Mouse (Mus musculus) limb, embryonic 15.5 days (tissue): ENCODE measurements around the gene Olfr875. TPM values are rescaled to one million over a fixed set of nuclear protein-coding genes. Genes with fewer than 3 reads are reported as not detected.
"Not testable (repeated sequence)": the region's sequence is repeated elsewhere in the genome, so short reads cannot be mapped to it uniquely, and the experiment has no call there.

Experiments used
- ATAC-seq: fragments of 200-750 bp; cut with Nextera tagmentation; 2 replicates; pipeline ENCODE4 v1.8.0; 2017; ENCODE audit warnings: low read depth, moderate TSS enrichment; ENCODE audit not compliant: insufficient number of reproducible peaks, low FRiP score, low TSS enrichment
- H3K27ac ChIP-seq: fragments of 300-500 bp; sonication (generic); 2 replicates; pipeline ENCODE4 v1.5.1; 2015; ENCODE audit warnings: moderate library complexity, mild to moderate bottlenecking, inconsistent platforms
- H3K27me3 ChIP-seq: fragments of 300-500 bp; sonication (generic); 2 replicates; pipeline ENCODE4 v1.6.1; 2015; ENCODE audit warnings: inconsistent platforms
- H3K36me3 ChIP-seq: fragments of 300-500 bp; sonication (generic); 2 replicates; pipeline ENCODE4 v1.6.1; 2015; ENCODE audit warnings: inconsistent platforms
- H3K4me1 ChIP-seq: fragments of 300-500 bp; sonication (generic); 2 replicates; pipeline ENCODE4 v1.6.1; 2015; ENCODE audit warnings: inconsistent platforms
- H3K4me2 ChIP-seq: fragments of 300-500 bp; sonication (generic); 2 replicates; pipeline ENCODE4 v1.6.1; 2015; ENCODE audit warnings: mild to moderate bottlenecking, inconsistent platforms
- H3K4me3 ChIP-seq: fragments of 300-500 bp; sonication (generic); 2 replicates; pipeline ENCODE4 v1.5.1; 2015; ENCODE audit warnings: mild to moderate bottlenecking, inconsistent platforms
- H3K9ac ChIP-seq: fragments of 300-500 bp; sonication (generic); 2 replicates; pipeline ENCODE4 v1.6.1; 2015; ENCODE audit warnings: inconsistent platforms
- H3K9me3 ChIP-seq: fragments of 300-500 bp; sonication (generic); 2 replicates; pipeline ENCODE4 v1.6.1; 2016; ENCODE audit warnings: inconsistent platforms
- WGBS: fragments of 180-500 bp; shearing (Covaris S2); methylation state at CpG from one replicate; pipeline ENCODE4 v1.1.7; 2015; 5-methylcytosine and 5-hydroxymethylcytosine counted together
- polyA plus RNA-seq: library from polyadenylated mRNA; unstranded; fragments of >200 nt; fragmentation: Nextera tagmentation; extraction: Ambion mirVana; gene quantifications from 2 replicates; pipeline ENCODE4 v1.2.1, GENCODE M21; 2015

Olfr875 gene
- not detected in 2 replicates for polyA plus RNA-seq

- Histone ChIP-seq H3K36me3 (no peaks in the 10 kb centered on the region), H3K27me3 (no peaks in the 10 kb centered on the region), H3K4me3 (no peak within 1 kb of the TSS), H3K4me1 (0 out of 2 replicates have a peak, but pooled peaks cover 3% of the 10 kb centered on the region), H3K4me2 (no peak within 1 kb of the TSS), H3K9ac (no peak within 1 kb of the TSS), H3K27ac (no peak within 1 kb of the TSS), H3K9me3 (no peaks in the 10 kb centered on the region)
- ATAC-seq, result no peak
- 46% methylated on average over 2 of the region's 2 CpGs for WGBS
Measured at GRCm38 (mm10) chr9:37771759-37772158, at the start of gene Olfr875. Olfr875 (plus strand) TSS chr9:37771857.

- H3K9ac ChIP-seq, result no peak overlapping the region
- 81% methylated on average over 1 of the region's 1 CpGs for WGBS
- no peaks in the 10 kb centered on the region for H3K9me3 ChIP-seq
- no peak for ATAC-seq
- no peaks in the 10 kb centered on the region for H3K36me3 ChIP-seq
- H3K27me3 ChIP-seq, result no peaks in the 10 kb centered on the region
- no peak overlapping the region for H3K4me3 ChIP-seq
- no peak overlapping the region for H3K27ac ChIP-seq
- no peaks in the 10 kb centered on the region for H3K4me1 ChIP-seq
- H3K4me2 ChIP-seq, result no peak overlapping the region
Measured at GRCm38 (mm10) chr9:37734310-37734709, 37.3 kb upstream of the Olfr875 start.

GRCm38 (mm10) chr9:37744806-37745205 lies 26.9 kb upstream of the Olfr875 start, which contains the start of gene Olfr874:
Olfr874 (plus strand) TSS chr9:37745106.
- no peaks in the 10 kb centered on the region for H3K9me3 ChIP-seq
- H3K4me3 ChIP-seq, result no peak within 1 kb of the TSS
- H3K4me1 ChIP-seq, result no peaks in the 10 kb centered on the region
- H3K9ac ChIP-seq, result no peak within 1 kb of the TSS
- no peaks in the 10 kb centered on the region for H3K36me3 ChIP-seq
- ATAC-seq, result no peak
- no peaks in the 10 kb centered on the region for H3K27me3 ChIP-seq
- no peak within 1 kb of the TSS for H3K27ac ChIP-seq
- no peak within 1 kb of the TSS for H3K4me2 ChIP-seq

- no peak overlapping the region for H3K9ac ChIP-seq
- no peaks in the 10 kb centered on the region for H3K9me3 ChIP-seq
- 0 out of 2 replicates have a peak, but pooled peaks cover 7% of the 10 kb centered on the region for H3K4me1 ChIP-seq
- no peaks in the 10 kb centered on the region for H3K27me3 ChIP-seq
- H3K36me3 ChIP-seq, result no peaks in the 10 kb centered on the region
- H3K4me3 ChIP-seq, result no peak overlapping the region
- no peak overlapping the region for H3K4me2 ChIP-seq
- no peak overlapping the region for H3K27ac ChIP-seq
- WGBS, result 33% methylated on average over 7 of the region's 7 CpGs
- ATAC-seq, result no peak
Measured at GRCm38 (mm10) chr9:37750319-37751075, 21.2 kb upstream of the Olfr875 start.

GRCm38 (mm10) chr9:37751467-37751866 lies 20.2 kb upstream of the Olfr875 start:
- Histone ChIP-seq H3K9me3 (no peaks in the 10 kb centered on the region), H3K4me2 (no peak overlapping the region), H3K27me3 (no peaks in the 10 kb centered on the region), H3K4me1 (0 out of 2 replicates have a peak, but pooled peaks cover 7% of the 10 kb centered on the region), H3K36me3 (no peaks in the 10 kb centered on the region), H3K27ac (no peak overlapping the region), H3K9ac (no peak overlapping the region), H3K4me3 (no peak overlapping the region)
- WGBS, result 77% methylated on average over 2 of the region's 2 CpGs
- no peak for ATAC-seq

- WGBS, result 65% methylated on average over 4 of the region's 4 CpGs
- ATAC-seq, result no peak
- no peaks in the 10 kb centered on the region for H3K27me3 ChIP-seq
Measured at GRCm38 (mm10) chr9:37752006-37752405, 19.7 kb upstream of the Olfr875 start.

GRCm38 (mm10) chr9:37761728-37762127 lies 9.9 kb upstream of the Olfr875 start:
- Histone ChIP-seq H3K9ac (no peak overlapping the region), H3K27ac (no peak overlapping the region), H3K4me3 (no peak overlapping the region), H3K36me3 (no peaks in the 10 kb centered on the region), H3K27me3 (no peaks in the 10 kb centered on the region), H3K9me3 (no peaks in the 10 kb centered on the region), H3K4me2 (no peak overlapping the region), H3K4me1 (no peaks in the 10 kb centered on the region)
- 51% methylated on average over 2 of the region's 2 CpGs for WGBS
- ATAC-seq, result no peak

More at GRCm38 (mm10) chr9:37752006-37752405, 19.7 kb upstream of the Olfr875 start:
- H3K4me2 ChIP-seq, result no peak overlapping the region
- no peaks in the 10 kb centered on the region for H3K9me3 ChIP-seq
- no peak overlapping the region for H3K9ac ChIP-seq
- H3K4me3 ChIP-seq, result no peak overlapping the region
- H3K27ac ChIP-seq, result no peak overlapping the region
- H3K36me3 ChIP-seq, result no peaks in the 10 kb centered on the region
- H3K4me1 ChIP-seq, result 0 out of 2 replicates have a peak, but pooled peaks cover 7% of the 10 kb centered on the region

- H3K9me3 ChIP-seq, result no peaks in the 10 kb centered on the region
- WGBS, result 61% methylated on average over 2 of the region's 2 CpGs
- H3K27ac ChIP-seq, result no peak overlapping the region
- H3K9ac ChIP-seq, result no peak overlapping the region
- no peaks in the 10 kb centered on the region for H3K4me1 ChIP-seq
- ATAC-seq, result no peak
- H3K4me2 ChIP-seq, result no peak overlapping the region
- no peak overlapping the region for H3K4me3 ChIP-seq
- no peaks in the 10 kb centered on the region for H3K36me3 ChIP-seq
- no peaks in the 10 kb centered on the region for H3K27me3 ChIP-seq
Measured at GRCm38 (mm10) chr9:37762541-37762940, 9.1 kb upstream of the Olfr875 start.

GRCm38 (mm10) chr9:37770661-37771060 lies 996 bp upstream of the Olfr875 start:
- no peaks in the 10 kb centered on the region for H3K9me3 ChIP-seq
- 0 out of 2 replicates have a peak, but pooled peaks cover 3% of the 10 kb centered on the region for H3K4me1 ChIP-seq
- H3K36me3 ChIP-seq, result no peaks in the 10 kb centered on the region
- H3K9ac ChIP-seq, result no peak overlapping the region
- H3K27me3 ChIP-seq, result no peaks in the 10 kb centered on the region
- no peak overlapping the region for H3K4me3 ChIP-seq
- no peak overlapping the region for H3K27ac ChIP-seq
- 39% methylated on average over 2 of the region's 2 CpGs for WGBS
- no peak overlapping the region for H3K4me2 ChIP-seq
- ATAC-seq, result no peak

GRCm38 (mm10) chr9:37782766-37783260 lies 11.2 kb downstream of the Olfr875 start:
- Histone ChIP-seq H3K4me2 (peak overlapping the region; percentile 37), H3K36me3 (no peaks in the 10 kb centered on the region), H3K9ac (0 out of 2 replicates have a peak overlapping the region, but pooled peaks have one; percentile 12), H3K9me3 (no peaks in the 10 kb centered on the region), H3K4me3 (peak overlapping the region; percentile 22), H3K4me1 (peaks cover 7% of the 10 kb centered on the region; the same call in 1 of the 2 replicates), H3K27me3 (no peaks in the 10 kb centered on the region), H3K27ac (0 out of 2 replicates have a peak overlapping the region, but pooled peaks have one; percentile 23)
- 4% methylated on average over 7 of the region's 7 CpGs for WGBS
- peak; percentile 24; the same call in 1 of the 2 replicates for ATAC-seq

- H3K9me3 ChIP-seq, H3K4me1 ChIP-seq, H3K27me3 ChIP-seq, H3K36me3 ChIP-seq, H3K9ac ChIP-seq: not testable (repeated sequence)
- ATAC-seq, result peak; percentile 40; the same call in 1 of the 2 replicates
- WGBS, result 50% methylated on average over 11 of the region's 15 CpGs
- Histone ChIP-seq H3K4me2 (peak overlapping the region; percentile 37; the same call in 1 of the 2 replicates), H3K27ac (peak overlapping the region; percentile 38; the same call in 1 of the 2 replicates), H3K4me3 (0 out of 2 replicates have a peak overlapping the region, but pooled peaks have one; percentile 22)
Measured at GRCm38 (mm10) chr9:37783394-37784387, 12.0 kb downstream of the Olfr875 start.
